Mouse (Mus musculus) lung, postnatal 25 days (tissue): Measurements from ENCODE around the gene Mcm2.

ENCODE experiments used
- DNase-seq: peaks from one replicate; pipeline ENCODE4 v3.0.0; 2022; ENCODE audit warnings: low spot score

Mcm2 gene

DNA sequence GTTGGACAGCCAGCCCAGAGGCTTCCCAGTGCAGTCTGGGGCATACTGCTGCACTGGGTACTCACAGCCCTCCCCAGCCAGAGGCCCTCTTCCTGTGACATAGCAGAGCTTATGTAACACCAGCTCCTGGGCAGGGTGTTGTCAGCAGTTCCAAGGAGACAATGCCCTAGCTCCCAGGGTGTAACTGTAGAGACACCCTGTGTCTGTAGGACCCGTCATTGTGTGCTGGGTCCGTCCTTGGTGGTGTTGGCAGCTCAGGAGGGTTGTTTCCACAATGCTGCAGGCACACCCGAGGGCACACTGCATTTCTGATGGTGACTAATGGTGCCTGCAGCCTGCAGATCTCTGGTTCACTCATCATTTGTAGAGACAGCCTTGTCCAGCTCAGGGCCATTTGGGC is 28.3 kb upstream of the Mcm2 start:
- peak; percentile 87 for DNase-seq

DNA sequence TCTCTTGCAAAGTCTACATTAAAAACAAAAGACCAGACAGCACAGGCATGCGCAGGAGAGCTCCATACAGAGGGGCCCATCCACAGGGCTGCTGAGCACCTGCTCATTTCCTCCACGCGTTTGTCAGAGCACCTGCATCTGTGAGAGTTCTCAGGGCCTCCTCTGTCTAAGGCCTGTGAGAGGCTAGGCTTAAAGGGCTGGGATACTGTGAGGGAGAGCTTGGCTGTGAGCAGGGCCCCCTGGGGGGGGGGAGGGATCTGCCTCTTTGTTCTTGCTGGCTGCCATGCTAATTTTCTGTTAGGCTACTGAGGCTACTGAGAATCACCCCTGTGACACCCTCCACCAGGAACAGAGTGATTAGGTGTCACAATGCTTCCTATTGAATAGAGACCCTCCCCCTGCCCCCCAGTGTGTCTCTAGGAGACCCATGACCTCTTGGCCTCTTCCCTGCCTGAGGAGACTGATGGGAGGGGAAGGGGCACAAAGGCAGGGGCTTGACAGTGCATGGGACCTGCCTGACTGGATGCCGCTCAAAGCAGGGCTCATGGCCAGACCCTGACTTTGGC is 27.1 kb upstream of the Mcm2 start:
- DNase-seq = no peak

DNA sequence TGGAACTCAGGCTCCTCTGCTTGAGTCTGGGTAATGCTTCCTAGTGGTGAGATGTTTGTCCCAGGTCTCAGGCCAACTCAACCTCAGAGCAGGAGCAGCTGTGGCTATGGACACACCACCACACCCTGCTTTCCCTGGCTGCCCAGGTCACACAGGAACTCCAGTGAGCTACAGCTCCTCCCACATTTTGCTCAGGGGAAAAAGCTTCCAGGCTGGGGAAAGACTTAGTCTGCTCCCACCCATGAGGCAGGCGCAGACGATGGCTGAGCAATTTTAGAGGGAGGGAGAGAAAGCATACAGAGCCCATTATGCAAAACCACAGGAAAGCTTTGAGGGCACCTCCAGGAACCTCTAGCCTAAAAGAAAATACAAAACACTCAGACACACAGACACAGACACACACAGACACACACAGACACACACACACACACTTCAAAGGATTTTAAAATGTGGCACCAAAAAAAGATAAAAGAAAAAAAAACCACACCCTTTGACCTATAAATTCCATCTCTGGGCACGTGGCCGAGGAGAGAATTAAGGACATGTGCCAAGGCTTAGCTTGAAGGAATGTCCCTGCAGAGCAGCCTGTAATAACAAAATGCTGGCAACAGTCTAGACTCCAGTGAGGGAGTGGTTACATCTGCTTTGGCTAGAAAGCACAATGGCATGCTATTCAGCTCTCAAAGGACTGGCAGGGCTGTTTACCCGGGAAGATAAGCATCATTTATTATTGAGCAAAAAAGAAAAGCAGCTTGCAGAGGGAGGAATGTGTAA is 26.1 kb upstream of the Mcm2 start:
- DNase-seq = peak; percentile 93

DNA sequence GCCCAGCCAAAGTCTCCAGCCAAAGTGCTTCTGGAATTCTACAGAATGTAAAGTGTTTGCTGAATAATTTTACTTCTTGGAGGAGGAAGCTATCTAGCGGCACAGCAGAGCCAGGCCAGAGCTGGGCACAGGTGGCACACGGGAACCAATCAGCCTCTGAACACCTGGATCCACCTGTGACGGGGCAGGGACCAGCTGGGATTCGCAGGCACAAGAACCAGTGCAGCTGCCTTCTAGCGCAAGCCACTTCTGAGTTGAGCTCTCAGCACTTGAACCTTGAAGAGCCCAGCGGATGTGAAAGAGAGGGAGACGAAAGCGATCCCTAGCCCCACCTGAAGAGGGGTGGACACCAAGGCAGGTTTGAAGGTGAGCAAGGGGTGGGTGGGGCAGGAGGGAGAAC is 20.2 kb upstream of the Mcm2 start:
- no peak for DNase-seq

DNA sequence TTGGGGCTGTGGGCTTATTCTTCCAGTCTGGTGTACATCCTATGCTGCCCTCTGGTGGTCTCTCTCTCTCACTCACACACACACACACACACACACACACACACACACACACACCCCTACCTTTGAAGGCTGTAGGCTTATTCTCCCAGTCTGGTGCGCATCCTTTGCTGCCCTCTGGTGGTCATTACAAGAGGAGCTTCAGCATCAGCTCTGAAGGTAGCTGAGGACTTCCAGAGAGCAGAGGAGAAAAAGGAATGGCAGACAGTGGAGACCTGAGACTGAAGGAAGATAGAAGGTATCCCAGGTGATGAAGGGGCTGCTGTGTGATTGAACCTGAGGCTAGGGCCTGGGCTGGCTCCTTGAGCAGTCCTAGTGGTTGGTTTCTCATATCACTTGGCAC is 17.6 kb upstream of the Mcm2 start:
- no peak for DNase-seq

DNA sequence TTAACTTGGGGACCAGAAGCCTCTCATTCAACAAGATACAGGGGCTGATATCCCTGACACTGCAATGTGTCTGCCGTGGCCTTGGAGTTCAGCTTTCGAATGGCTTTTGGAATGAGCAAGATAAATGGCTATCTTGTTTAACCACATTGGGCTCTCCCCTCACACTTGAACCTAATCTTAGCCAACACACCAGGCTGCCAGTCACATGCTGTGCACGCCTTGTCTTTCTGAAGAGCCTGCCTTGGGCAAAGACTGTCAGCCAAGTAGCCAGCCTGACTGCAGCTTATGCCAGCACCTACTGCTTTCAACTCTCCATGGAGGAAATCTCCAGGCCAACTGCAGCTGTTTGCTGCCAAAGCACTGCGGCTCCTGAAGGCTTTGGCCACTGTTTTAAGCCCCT is 16.9 kb upstream of the Mcm2 start:
- DNase-seq = no peak

DNA sequence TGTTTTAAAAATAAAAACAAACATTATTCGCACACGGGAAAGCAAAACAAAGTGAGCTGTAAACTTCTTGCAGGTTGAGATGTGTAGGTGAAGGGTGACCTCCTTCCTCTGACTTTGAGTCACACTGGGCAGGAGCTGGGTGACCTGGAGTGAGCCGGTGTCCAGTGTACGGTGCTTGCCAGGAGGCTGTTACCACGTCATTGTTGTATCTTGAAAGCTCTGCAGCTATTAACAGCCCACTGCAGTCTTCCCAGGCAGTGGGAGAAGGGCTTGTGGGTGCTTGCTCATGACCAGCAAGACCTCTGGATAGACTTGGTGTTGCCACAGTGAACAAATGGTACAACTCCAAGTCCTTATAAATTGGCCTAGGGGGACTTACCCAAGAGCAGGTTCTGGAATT is 16.2 kb upstream of the Mcm2 start:
- no peak for DNase-seq

DNA sequence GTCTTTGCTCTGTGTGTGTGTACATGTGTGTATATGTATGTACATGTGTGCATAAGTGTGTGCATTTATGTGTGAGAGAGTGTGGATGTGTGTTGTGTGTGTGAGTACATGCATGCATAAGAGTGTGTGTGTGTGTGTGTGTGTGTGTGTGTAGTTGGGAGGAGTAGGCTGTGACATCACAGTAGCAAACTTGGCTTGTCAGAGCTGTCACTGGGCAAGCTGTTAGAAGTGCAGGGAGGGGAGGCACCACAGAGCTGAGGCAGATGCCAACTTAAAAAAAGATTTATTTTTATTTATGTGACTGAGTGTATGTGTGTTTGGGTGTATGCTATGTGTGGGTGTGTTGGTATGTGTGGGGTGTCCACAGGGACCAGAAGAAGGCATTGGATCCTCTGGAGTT is 14.9 kb upstream of the Mcm2 start:
- DNase-seq = no peak

DNA sequence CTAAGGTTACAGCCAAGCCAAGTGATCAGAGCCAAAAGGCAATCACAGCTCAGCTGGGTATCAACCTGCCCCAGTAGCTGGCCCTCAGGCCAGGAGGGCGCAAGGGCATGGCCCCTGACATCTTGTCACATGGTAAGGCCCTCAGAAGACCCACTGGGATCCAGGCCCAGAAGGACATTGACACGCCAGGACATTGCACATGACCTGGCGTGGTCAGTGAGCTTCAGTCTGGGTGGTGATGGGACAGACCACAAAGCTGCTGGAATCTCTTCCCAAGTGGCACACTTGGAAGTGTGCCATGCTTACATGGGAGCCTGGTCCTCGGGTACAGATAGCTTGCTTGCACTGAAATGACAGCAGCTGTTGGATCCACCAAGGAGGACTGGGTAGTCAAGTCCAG is 14.4 kb upstream of the Mcm2 start:
- DNase-seq = no peak

DNA sequence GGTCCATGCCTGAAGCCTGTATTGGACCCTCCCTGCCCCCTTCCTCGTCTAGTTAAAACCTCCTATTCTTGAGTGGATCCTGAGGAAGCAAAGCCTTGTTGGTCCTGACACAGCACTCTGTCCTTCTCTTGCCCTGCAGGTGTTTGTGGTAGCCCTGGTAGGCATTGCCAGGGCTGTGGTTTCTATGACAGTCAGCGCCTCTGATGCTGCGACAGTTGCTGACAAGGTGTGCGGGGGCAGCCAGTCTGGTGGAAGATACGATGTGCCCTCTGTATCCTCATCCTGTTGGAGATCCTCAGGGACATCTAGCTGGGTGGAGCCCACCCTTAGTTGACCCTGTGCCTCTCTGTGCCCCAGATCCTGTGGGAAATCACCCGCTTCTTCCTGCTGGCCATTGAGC is 10.6 kb upstream of the Mcm2 start:
- DNase-seq = no peak

DNA sequence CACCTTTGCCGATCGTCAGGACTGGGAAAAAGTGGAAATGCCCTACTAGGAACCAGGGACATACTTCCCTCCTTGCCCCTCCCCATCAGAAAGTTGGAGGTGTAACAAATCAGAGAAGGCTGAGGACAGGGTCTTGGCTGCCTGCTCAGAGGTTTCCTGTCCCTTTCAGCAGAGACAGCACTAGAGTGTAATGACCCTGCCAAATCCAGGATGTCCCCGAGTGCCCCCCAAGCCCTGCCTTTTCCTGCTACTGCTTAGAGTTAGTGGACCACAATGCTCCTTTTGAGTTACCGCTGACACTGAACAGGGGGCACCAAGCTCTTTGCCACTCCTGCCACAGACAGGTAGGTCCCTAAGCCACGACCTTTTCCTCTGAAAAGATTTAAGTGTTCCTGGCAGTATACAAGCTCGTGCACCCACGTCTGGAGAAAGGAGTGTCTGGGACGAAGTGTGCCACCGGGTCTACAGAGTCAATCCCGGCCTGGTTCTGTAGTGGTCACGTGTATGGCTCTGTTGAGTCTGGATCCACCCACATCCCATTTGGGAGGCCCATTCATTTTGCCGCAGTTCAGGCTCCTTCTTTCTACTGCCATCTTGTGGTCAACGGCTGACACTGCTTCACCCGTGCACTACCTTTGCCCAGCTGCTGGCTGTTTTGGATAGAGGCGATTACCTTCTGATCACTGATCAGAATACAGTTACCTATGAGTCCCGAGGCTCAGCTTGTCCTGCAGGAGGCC is 8.0 kb upstream of the Mcm2 start:
- peak; percentile 82 for DNase-seq

DNA sequence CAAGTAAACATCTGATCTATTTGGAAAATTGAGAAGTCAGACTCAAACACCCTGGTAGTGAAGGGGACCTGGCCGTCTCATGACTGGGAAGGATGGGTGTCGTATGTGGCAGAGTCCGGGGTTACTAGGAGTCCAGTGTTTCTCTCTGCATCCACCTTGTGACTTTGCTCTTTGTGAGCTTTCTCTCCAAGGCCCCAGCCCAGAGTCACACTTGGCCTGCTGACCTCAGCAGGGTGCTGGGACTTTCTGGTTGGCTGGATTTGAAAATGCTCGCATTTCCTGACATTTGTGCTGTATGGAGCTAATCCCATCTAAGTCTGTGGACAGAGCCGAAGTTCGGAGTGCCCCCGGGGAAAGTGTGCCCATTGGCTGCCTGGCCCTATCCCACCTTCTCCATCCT is 6.5 kb upstream of the Mcm2 start:
- DNase-seq = no peak

DNA sequence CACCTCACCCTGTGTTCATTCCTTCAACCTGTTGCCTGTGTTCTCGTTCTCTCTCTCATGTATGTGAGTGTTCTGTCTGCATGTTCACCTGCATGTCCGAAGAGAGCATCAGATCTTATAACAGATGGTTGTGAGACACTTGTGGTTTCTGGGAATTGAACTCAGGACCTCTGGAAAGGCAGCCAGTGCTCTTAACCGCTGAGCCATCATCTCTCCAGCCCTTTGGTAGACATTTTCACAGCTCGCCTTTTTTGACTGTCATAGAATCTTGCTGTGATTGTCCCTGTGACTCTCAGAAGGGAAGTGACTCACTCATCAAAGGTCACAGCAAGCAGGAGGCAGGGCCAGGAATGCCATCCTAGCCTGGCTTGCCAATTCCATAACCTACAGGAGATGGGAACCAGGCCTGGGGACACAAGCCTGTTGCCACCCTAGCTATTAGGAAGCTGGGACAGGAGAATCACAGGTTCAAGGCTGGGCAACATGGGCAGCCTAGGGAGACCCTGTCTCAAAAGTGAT is 5.9 kb upstream of the Mcm2 start:
- DNase-seq = no peak

DNA sequence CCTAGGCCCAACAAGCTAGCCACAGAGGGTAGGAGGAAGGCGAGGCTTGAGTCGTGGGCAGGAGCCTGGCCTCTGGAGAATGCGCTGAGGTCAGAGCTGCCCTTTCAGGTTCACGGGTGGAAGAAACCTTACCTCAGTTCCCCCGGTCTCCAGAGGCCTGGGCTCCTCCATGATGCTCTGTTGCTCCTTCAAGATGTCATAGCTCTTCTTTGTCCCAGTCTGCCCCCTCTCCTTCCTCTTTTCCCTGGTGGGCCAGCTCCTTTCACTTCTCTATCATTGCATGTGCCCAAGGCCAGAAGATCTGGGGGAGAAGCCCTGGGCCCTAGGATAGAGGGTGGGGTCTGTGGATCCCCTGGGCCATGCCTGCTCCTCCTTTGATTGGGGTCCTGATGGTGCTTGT is 5.1 kb upstream of the Mcm2 start:
- no peak for DNase-seq

DNA sequence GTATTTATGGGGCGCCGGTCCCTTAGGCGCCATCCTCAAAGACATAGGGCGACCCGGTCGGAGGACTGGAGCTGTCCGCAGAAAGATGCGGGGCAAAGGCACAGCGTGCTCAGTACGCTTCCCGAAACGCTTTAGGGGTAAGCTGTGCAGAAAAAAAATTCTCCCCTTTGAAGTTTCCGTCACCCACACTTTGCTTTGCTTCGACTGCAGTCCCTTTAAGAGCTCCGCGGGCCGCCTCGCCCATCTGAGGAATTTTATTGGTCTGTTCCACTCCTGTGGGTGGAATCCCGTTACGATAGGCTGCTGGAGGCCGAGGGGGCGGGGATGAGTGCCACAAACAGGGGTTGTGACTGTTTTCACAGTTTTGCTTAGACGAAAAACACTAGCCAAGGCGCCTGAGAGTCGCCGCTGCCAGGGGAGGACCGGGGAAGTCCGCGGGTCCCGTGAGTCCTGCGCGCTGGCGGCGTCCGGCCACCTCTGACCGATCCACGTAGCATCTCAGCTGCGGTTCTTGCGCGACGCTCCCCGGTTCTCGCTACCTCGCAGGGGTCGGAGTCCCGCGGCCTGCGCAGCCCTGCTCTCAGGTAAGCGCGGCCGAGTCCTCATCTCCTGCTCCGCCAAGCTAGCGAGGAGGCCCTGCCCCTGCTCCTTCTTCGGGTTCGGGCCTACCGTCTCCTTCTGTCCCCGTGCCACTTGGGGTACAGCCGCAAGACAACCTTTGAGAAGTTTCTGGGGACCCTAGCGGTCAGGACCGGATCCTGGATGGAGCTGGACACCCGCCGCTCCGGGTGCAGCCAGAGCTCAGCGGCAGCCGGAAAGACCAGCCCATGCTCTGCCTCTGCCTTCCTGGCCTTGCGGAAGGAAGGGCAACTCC is 3.6 kb upstream of the Mcm2 start, which contains the start of gene Tpra1:
Tpra1 (plus strand) TSS at position 305 of the 874 bp plus-strand sequence.
- peak; percentile 98 for DNase-seq

DNA sequence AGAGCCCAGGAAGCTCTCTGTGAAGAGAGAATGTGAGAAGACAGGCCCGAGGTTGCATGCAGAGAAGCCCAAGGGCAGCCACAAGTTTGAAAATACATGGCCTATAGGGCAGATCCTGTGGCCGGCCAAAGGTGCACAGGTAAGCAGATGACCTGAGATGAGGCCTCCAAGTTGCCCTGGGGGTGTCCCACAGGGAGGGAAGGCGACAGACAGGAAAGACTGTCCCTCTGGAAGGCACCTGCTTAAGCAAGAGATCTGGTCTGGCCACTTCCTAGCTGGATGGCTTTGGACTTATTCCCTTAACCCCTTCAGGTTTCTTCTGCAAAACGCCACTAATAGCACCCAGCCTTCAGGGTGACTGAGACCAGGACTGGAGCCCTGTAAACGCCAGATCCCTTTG is 2.9 kb upstream of the Mcm2 start:
- DNase-seq = peak; percentile 53

DNA sequence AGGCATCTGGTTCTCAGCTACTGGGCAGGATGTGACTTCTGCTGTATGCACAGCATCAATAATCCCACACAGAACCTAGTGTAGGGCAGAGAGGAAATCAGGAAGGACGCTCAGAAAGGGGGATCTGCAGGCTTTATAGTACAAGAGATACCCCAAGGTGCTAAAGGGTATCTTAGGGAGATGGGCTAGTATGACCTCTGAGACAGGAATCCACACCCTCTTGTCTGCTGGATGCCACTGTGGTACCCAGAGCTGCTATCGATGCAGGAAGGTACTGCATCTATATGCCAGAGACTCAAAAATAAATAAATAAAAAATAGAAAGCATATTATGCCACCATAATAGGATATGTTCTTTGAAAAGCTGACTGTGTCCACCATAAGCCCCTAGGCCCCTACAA is 1.0 kb upstream of the Mcm2 start:
- no peak for DNase-seq

DNA sequence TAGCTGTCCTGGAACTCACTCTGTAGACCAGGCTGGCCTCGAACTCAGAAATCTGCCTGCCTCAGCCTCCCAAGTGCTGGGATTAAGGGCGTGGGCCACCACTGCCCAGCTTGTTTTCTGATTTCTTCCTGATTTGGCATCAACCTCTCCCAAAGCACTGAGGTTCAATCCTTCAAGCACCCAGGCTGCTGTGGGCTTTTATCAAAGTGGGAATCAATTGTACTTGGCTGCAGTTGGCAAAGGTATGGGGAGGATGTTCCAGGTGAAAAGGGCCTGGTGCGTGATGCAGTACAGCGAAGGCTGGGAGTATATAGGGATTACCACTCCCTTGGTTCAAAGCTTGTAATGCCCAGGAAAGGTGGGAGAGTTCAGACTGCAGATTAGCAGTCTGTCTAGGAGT is 506 bp upstream of the Mcm2 start:
- no peak for DNase-seq

DNA sequence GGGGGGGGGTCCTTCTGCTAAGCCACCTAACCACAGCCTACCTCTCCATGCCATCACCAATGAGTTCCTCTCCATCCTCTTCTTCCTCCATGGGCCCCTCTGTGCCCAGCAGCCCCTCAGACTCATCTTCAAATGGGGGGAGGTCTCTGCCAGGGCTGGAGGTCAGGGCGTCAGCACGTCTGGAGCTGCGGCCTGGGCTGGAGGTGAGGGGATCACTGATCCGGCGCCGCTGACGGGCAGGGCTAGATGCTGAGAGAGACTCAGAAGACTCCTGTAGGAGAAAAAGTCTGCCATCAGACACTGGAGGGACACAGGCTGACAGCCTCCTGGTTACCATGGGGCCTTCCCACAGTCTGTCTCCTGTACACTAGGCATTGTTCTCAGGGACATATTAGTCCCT is 1.3 kb downstream of the Mcm2 start:
- DNase-seq = no peak

DNA sequence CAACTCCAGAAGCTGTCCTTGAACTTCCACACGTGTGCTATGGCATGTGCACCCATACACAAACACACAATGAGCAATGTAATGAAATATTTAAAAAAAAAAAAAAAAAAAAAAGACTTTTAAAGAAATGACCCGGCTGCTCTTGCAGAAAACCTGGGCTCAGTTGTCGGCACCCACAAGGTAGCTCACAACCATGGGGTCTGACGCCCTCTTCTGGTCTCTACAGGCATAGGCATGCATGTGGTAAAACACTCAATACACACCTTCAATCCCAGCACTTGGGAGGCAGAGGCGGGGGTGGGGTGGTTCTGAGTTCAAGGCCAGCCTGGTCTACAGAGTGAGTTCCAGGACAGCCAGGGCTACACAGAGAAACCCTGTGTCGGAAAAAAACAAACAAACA is 2.6 kb downstream of the Mcm2 start:
- no peak for DNase-seq

DNA sequence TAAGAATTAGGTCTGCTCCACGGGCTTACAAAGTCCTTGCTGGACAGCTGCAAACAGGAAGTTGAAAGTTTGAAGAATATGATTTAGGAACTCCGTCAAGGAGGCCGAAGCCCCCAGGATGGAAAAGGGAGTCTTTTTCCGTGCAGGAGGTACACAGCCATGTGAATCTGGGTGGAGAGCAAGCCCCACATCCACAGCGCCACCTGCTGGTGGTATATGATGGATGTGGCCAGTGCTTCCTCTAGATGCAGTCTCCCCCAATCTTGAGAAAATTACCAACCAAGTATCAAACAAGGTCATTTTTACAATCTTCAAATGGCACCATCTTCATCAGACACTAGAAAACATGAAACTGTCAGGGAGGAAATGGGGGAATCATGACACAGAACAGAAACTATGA is 5.0 kb downstream of the Mcm2 start:
- peak; percentile 36 for DNase-seq

DNA sequence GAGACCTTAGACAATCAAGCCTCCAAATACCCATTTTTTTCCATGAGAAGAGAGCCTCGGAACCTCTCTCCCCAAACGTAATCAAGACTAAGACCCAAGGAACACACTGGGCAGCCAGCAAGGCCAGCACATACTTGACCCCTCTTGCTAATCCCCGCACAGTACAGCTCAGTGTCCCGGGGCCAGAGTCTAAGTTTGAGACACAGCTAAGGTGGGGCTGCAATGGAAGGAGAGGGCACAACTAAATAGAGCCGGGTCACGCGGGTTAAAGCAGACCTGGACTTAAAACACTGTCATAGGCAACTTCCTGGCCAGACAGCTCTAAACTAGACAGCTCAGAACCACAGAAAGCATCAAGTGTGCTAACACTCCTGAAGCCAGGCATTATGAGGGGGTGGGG is 7.7 kb downstream of the Mcm2 start:
- no peak for DNase-seq
